Mouse (Mus musculus) liver, embryonic 12.5 days (tissue): ENCODE data around the gene Rtl4. TPM values are rescaled to one million over a fixed set of nuclear protein-coding genes. Genes with fewer than 3 reads are reported as not detected.

ENCODE experiments used
- ATAC-seq: fragments of 200-750 bp; cut with Nextera tagmentation; 2 replicates; pipeline ENCODE4 v1.8.0; 2017; ENCODE audit warnings: moderate number of reproducible peaks, mild to moderate bottlenecking, moderate library complexity
- H3K27ac ChIP-seq: fragments of 300-500 bp; sonication (generic); 2 replicates; pipeline ENCODE4 v1.5.1; 2016; ENCODE audit warnings: mild to moderate bottlenecking
- H3K27me3 ChIP-seq: fragments of 300-500 bp; sonication (generic); replicated peaks from 2 replicates; pipeline ENCODE4 v1.6.1; 2016; ENCODE audit warnings: mild to moderate bottlenecking, moderate library complexity
- H3K36me3 ChIP-seq: fragments of 300-500 bp; sonication (generic); 2 replicates; pipeline ENCODE4 v1.6.1; 2016; ENCODE audit warnings: mild to moderate bottlenecking, moderate library complexity
- H3K4me1 ChIP-seq: fragments of 300-500 bp; sonication (generic); 2 replicates; pipeline ENCODE4 v1.6.1; 2016
- H3K4me2 ChIP-seq: fragments of 300-500 bp; sonication (generic); 2 replicates; pipeline ENCODE4 v1.6.1; 2016; ENCODE audit warnings: mild to moderate bottlenecking, moderate library complexity
- H3K4me3 ChIP-seq: fragments of 300-500 bp; sonication (generic); 2 replicates; pipeline ENCODE4 v1.5.1; 2016; ENCODE audit warnings: mild to moderate bottlenecking, moderate library complexity
- H3K9ac ChIP-seq: fragments of 300-500 bp; sonication (generic); 2 replicates; pipeline ENCODE4 v1.6.1; 2016; ENCODE audit warnings: mild to moderate bottlenecking, moderate library complexity
- H3K9me3 ChIP-seq: fragments of 300-500 bp; sonication (generic); replicated peaks from 2 replicates; pipeline ENCODE4 v1.6.1; 2016; ENCODE audit warnings: mild to moderate bottlenecking, moderate library complexity
- WGBS: fragments of 180-500 bp; shearing (Covaris S2); methylation state at CpG from one replicate; pipeline ENCODE4 v1.1.7; 2016; ENCODE audit not compliant: insufficient replicate concordance; 5-methylcytosine and 5-hydroxymethylcytosine counted together
- microRNA counts: library from miRNA; unstranded; fragments of <30 nt; microRNA quantifications from one replicate; lab custom pipeline; 2017
- microRNA-seq: library from miRNA; unstranded; fragments of <30 nt; microRNA quantifications from one replicate; pipeline ENCODE4, GENCODE M21; 2017
- polyA plus RNA-seq: library from polyadenylated mRNA; unstranded; fragments of >200 nt; fragmentation: Nextera tagmentation; extraction: Ambion mirVana; gene quantifications from 2 replicates; pipeline ENCODE4 v1.2.1, GENCODE M21; 2016

The Rtl4 gene
- polyA plus RNA-seq, 1 experiment from 2014 or later = 0.54 TPM

- Histone ChIP-seq H3K4me2 (no peak overlapping the region), H3K27me3 (no peaks in the 10 kb centered on the region), H3K4me1 (no peaks in the 10 kb centered on the region), H3K9me3 (no peaks in the 10 kb centered on the region), H3K4me3 (no peak overlapping the region), H3K36me3 (no peaks in the 10 kb centered on the region), H3K9ac (no peak overlapping the region), H3K27ac (no peak overlapping the region)
- no peak for ATAC-seq
These were observed 401.1 kb downstream of the Rtl4 start for GRCm38 (mm10) chrX:145089802-145090201.

GRCm38 (mm10) chrX:145090360-145090759 is 401.7 kb downstream of the Rtl4 start:
- WGBS = 57% methylated on average over 3 of the region's 3 CpGs
- Histone ChIP-seq H3K4me3 (no peak overlapping the region), H3K9me3 (no peaks in the 10 kb centered on the region), H3K9ac (no peak overlapping the region), H3K27me3 (no peaks in the 10 kb centered on the region), H3K4me2 (no peak overlapping the region), H3K4me1 (no peaks in the 10 kb centered on the region), H3K27ac (no peak overlapping the region), H3K36me3 (no peaks in the 10 kb centered on the region)
- ATAC-seq = no peak

- Histone ChIP-seq H3K27ac (no peak overlapping the region), H3K9me3 (no peaks in the 10 kb centered on the region), H3K4me1 (no peaks in the 10 kb centered on the region), H3K4me2 (no peak overlapping the region), H3K36me3 (no peaks in the 10 kb centered on the region), H3K27me3 (no peaks in the 10 kb centered on the region), H3K4me3 (no peak overlapping the region), H3K9ac (no peak overlapping the region)
- WGBS = 55% methylated on average over 2 of the region's 2 CpGs
- no peak for ATAC-seq
These were observed 402.3 kb downstream of the Rtl4 start for GRCm38 (mm10) chrX:145090964-145091363.

MicroRNA genes within 50 kb of the gene (microRNA counts, 519-probe panel; counts per million panel counts)
- microRNA mmu-miR-3472 (lab: Ali Mortazavi, UCI) = 582 counts per million, percentile 70 among the panel's probes with 10 or more counts

Small RNAs within 50 kb of the gene (microRNA-seq; reads per million reads assigned to microRNA genes)
- gene Mir3472 = not detected

Other genes with a start within 250 kb of the Rtl4 start
- gene Trpc5os, start 232.3 kb upstream of the Rtl4 start, polyA plus RNA-seq = 0.05 TPM in 1 of 2 replicates, not detected in the other
- 0.04 and 0.06 TPM in 2 replicates for gene Trpc5, start 727 bp upstream of the Rtl4 start, polyA plus RNA-seq